Mouse (Mus musculus) stomach, embryonic 16.5 days (tissue): ENCODE data around the gene Cox11. TPM values are rescaled to one million over a fixed set of nuclear protein-coding genes. Genes with fewer than 3 reads are reported as not detected.

Source experiments
- ATAC-seq: fragments of 200-750 bp; cut with Nextera tagmentation; 2 replicates; pipeline ENCODE4 v1.8.0; 2017; ENCODE audit warnings: moderate number of reproducible peaks, moderate TSS enrichment; ENCODE audit not compliant: insufficient read depth, low FRiP score
- H3K27ac ChIP-seq: fragments of 300-500 bp; sonication (generic); 2 replicates; pipeline ENCODE4 v1.5.1; 2014; ENCODE audit warnings: low read length
- H3K27me3 ChIP-seq: fragments of 300-500 bp; sonication (generic); 2 replicates; pipeline ENCODE4 v1.6.1; 2014; ENCODE audit warnings: low read length, control low read depth, mixed read lengths; ENCODE audit not compliant: control insufficient read depth, insufficient read depth
- H3K36me3 ChIP-seq: fragments of 300-500 bp; sonication (generic); 2 replicates; pipeline ENCODE4 v1.6.1; 2014; ENCODE audit warnings: low read length; ENCODE audit not compliant: control insufficient read depth, insufficient read depth
- H3K4me1 ChIP-seq: fragments of 300-500 bp; sonication (generic); 2 replicates; pipeline ENCODE4 v1.6.1; 2014; ENCODE audit warnings: low read length, control low read depth, mixed read lengths; ENCODE audit not compliant: control insufficient read depth, insufficient read depth
- H3K4me2 ChIP-seq: fragments of 300-500 bp; sonication (generic); 2 replicates; pipeline ENCODE4 v1.6.1; 2014; ENCODE audit warnings: low read depth, low read length, mixed read lengths
- H3K4me3 ChIP-seq: fragments of 300-500 bp; sonication (generic); replicated peaks from 2 replicates; pipeline ENCODE4 v1.5.1; 2014; ENCODE audit warnings: mild to moderate bottlenecking, low read length
- H3K9ac ChIP-seq: fragments of 300-500 bp; sonication (generic); 2 replicates; pipeline ENCODE4 v1.6.1; 2014; ENCODE audit warnings: low read length
- H3K9me3 ChIP-seq: fragments of 300-500 bp; sonication (generic); replicated peaks from 2 replicates; pipeline ENCODE4 v1.6.1; 2016; ENCODE audit warnings: low read length, control low read depth; ENCODE audit not compliant: control insufficient read depth
- WGBS: fragments of 180-500 bp; shearing (Covaris S2); extraction: QIAGEN DNeasy Blood & Tissue Kit; methylation state at CpG from one replicate; pipeline ENCODE4 v1.1.7; 2014; 5-methylcytosine and 5-hydroxymethylcytosine counted together
- polyA plus RNA-seq: library from polyadenylated mRNA; unstranded; fragments of >200 nt; fragmentation: Nextera tagmentation; extraction: Ambion mirVana; gene quantifications from 2 replicates; pipeline ENCODE4 v1.2.1, GENCODE M21; 2015

The Cox11 gene
- polyA plus RNA-seq, 1 experiment from 2014 or later: 31.3 TPM

DNA sequence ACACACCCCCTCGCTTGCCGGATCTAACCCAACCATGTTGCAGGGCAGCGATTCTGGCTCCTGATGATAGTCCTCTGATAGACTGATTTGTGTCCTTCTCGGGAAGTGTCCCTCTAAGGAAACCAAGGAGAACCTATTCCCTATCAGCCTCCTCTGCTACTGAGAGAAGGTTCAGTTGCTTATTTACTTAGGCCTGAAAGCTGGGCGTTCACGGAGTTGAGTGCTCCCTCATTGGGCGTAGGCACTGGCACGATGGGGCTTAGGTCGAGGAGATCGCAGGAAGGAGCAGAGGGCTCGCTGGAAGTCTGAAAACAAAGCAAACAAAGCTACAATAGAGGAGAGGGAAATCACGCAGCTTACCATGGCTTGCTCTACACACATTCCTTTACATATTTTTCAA, 19.6 kb downstream of the Cox11 start:
- H3K9me3 ChIP-seq: no peaks in the 10 kb centered on the region
- no peak overlapping the region for H3K4me2 ChIP-seq
- no peak overlapping the region for H3K27ac ChIP-seq
- H3K36me3 ChIP-seq: peaks cover 19% of the 10 kb centered on the region; the same call in 1 of the 2 replicates
- no peak overlapping the region for H3K4me3 ChIP-seq
- 78% methylated on average over 12 of the region's 12 CpGs for WGBS
- no peaks in the 10 kb centered on the region for H3K27me3 ChIP-seq
- ATAC-seq: no peak
- no peak overlapping the region for H3K9ac ChIP-seq
- no peaks in the 10 kb centered on the region for H3K4me1 ChIP-seq

- H3K9ac ChIP-seq: no peak overlapping the region
- H3K4me3 ChIP-seq: no peak overlapping the region
- 89% methylated on average over 4 of the region's 4 CpGs for WGBS
- peaks cover 13% of the 10 kb centered on the region; the same call in 1 of the 2 replicates for H3K36me3 ChIP-seq
- no peak overlapping the region for H3K4me2 ChIP-seq
- no peaks in the 10 kb centered on the region for H3K9me3 ChIP-seq
- H3K27me3 ChIP-seq: no peaks in the 10 kb centered on the region
- H3K27ac ChIP-seq: no peak overlapping the region
- ATAC-seq: no peak
- peaks cover 26% of the 10 kb centered on the region for H3K4me1 ChIP-seq
Measured at GRCm38 (mm10) chr11:90660662-90661061, 22.7 kb downstream of the Cox11 start.

DNA sequence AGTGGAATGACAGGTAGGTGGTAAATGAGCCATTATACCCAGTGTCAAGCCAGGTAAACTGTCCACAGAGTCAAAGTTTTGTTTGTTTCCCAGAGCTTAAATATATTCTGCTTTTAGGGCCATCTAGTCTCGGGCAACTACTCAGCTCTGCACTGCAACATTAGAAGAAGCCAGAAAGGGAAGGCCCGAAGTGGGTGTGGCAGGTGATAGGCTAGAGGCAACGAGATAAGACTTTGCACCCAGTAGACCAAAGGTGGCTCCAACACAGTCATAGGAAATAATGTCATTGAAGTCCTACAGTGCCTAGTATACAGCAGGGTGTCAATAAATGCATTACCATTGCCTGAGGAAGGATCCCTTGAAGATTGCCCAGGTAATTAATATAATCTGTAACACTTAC, 25.1 kb downstream of the Cox11 start:
- H3K36me3 ChIP-seq: peaks cover 11% of the 10 kb centered on the region; the same call in 1 of the 2 replicates
- no peaks in the 10 kb centered on the region for H3K9me3 ChIP-seq
- no peak overlapping the region for H3K9ac ChIP-seq
- no peaks in the 10 kb centered on the region for H3K27me3 ChIP-seq
- H3K4me2 ChIP-seq: no peak overlapping the region
- ATAC-seq: no peak
- WGBS: 60% methylated on average over 3 of the region's 3 CpGs
- H3K4me3 ChIP-seq: no peak overlapping the region
- H3K27ac ChIP-seq: no peak overlapping the region
- H3K4me1 ChIP-seq: peaks cover 39% of the 10 kb centered on the region

- ATAC-seq: no peak
- Histone ChIP-seq H3K4me1 (peaks cover 39% of the 10 kb centered on the region), H3K36me3 (peaks cover 11% of the 10 kb centered on the region; the same call in 1 of the 2 replicates), H3K27me3 (no peaks in the 10 kb centered on the region), H3K9me3 (no peaks in the 10 kb centered on the region), H3K4me2 (no peak overlapping the region), H3K4me3 (no peak overlapping the region), H3K27ac (peak overlapping the region; percentile 68), H3K9ac (no peak overlapping the region)
- WGBS: 50% methylated on average over 5 of the region's 5 CpGs
Measured at GRCm38 (mm10) chr11:90663618-90664297, 25.8 kb downstream of the Cox11 start.

- 7% methylated on average over 8 of the region's 8 CpGs for WGBS
- Histone ChIP-seq H3K4me1 (peaks cover 39% of the 10 kb centered on the region), H3K27ac (peak overlapping the region; percentile 68), H3K36me3 (peaks cover 11% of the 10 kb centered on the region; the same call in 1 of the 2 replicates), H3K4me2 (peak overlapping the region; percentile 35), H3K9me3 (no peaks in the 10 kb centered on the region), H3K4me3 (no peak overlapping the region), H3K9ac (0 out of 2 replicates have a peak overlapping the region, but pooled peaks have one; percentile 14), H3K27me3 (no peaks in the 10 kb centered on the region)
- ATAC-seq: peak; percentile 59; the same call in 1 of the 2 replicates
Measured at GRCm38 (mm10) chr11:90664345-90664986, 26.5 kb downstream of the Cox11 start.

- no peak overlapping the region for H3K4me3 ChIP-seq
- H3K9ac ChIP-seq: no peak overlapping the region
- H3K4me2 ChIP-seq: peak overlapping the region; percentile 35
- WGBS: 9% methylated on average over 6 of the region's 6 CpGs
- H3K36me3 ChIP-seq: peaks cover 11% of the 10 kb centered on the region; the same call in 1 of the 2 replicates
- ATAC-seq: peak; percentile 75; the same call in 1 of the 2 replicates
- H3K9me3 ChIP-seq: no peaks in the 10 kb centered on the region
- peaks cover 39% of the 10 kb centered on the region for H3K4me1 ChIP-seq
- H3K27ac ChIP-seq: peak overlapping the region; percentile 68
- H3K27me3 ChIP-seq: no peaks in the 10 kb centered on the region
Measured at GRCm38 (mm10) chr11:90665161-90665560, 27.2 kb downstream of the Cox11 start.

DNA sequence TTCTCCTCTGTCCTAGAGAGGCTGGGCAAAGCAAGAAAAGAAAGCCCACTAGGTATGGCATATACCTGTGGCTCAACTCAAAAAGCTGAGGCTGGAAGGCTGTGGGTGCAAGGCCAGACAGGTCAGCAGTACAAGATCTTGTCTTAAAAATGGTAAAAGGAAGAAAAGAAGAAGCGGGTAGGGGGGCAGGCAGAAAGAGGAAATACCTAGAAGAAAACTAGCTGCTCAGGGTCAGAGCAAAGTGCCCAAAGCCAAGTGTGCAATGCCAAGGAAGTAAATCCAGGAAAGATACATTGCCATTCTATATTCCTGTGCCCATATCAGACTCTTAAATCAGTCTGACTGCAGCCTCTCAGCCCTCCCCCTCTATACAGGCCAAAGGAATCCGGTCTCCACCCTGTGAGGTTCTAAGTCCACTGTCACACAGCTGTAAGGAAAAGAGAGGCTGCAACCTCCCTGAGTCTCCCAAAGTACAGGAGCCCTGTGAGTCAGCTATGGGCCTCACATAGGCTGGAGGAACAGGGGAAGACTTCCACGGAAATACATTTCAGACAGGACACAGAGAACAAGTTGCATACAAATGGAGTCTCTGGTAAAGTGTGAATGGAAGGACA, 28.3 kb downstream of the Cox11 start:
- peak; percentile 71 for ATAC-seq
- WGBS: 40% methylated on average over 3 of the region's 3 CpGs

DNA sequence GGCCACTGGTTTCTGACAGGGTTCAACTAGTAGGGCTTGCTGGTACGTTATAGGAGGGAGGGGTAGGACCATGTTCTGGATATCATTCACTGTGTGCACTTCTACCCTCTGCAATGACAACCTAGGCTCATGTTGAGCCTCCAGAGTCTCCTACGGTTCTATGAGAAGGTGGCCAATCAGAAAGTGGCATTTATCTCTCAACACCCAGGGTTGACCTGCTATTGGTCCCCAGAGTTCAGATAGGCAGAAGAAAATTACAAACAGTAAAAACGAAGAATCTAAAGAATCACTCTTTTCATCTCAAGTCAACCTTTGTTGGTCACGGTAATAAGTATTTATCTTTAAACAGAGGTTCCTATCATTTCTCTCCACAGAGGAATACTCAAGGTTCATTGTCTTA, 28.9 kb downstream of the Cox11 start:
- Histone ChIP-seq H3K4me3 (no peak overlapping the region), H3K9ac (no peak overlapping the region), H3K4me1 (peaks cover 39% of the 10 kb centered on the region), H3K27ac (peak overlapping the region; percentile 11; the same call in 1 of the 2 replicates), H3K4me2 (no peak overlapping the region), H3K9me3 (no peaks in the 10 kb centered on the region), H3K36me3 (peaks cover 5% of the 10 kb centered on the region; the same call in 1 of the 2 replicates), H3K27me3 (no peaks in the 10 kb centered on the region)
- no peak for ATAC-seq
- WGBS: 79% methylated on average over 4 of the region's 4 CpGs

More for the DNA sequence above, 28.3 kb downstream of the Cox11 start:
- H3K4me3 ChIP-seq: no peak overlapping the region
- peak overlapping the region; percentile 68 for H3K27ac ChIP-seq
- peaks cover 39% of the 10 kb centered on the region for H3K4me1 ChIP-seq
- no peaks in the 10 kb centered on the region for H3K9me3 ChIP-seq
- H3K4me2 ChIP-seq: no peak overlapping the region
- no peak overlapping the region for H3K9ac ChIP-seq
- peaks cover 9% of the 10 kb centered on the region; the same call in 1 of the 2 replicates for H3K36me3 ChIP-seq
- no peaks in the 10 kb centered on the region for H3K27me3 ChIP-seq

DNA sequence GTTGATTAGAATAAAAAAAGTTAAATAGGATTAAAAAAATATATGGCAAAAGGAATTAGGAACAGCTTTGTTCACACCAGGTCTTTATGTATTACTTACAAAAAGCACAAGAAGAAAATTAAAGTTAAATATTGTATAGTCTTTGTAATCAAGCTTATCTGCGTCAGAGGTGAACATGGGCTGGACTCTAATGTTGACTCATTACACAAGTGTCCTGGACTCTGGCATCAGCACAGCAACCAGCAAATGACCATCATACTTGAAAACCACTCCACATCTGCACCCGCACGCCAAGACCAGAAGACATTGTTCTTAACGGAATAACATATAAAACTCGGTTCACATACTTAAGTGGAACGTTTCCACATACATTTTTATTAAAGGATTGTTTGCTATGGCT, 29.4 kb downstream of the Cox11 start:
- peaks cover 5% of the 10 kb centered on the region; the same call in 1 of the 2 replicates for H3K36me3 ChIP-seq
- WGBS: 86% methylated on average over 6 of the region's 6 CpGs
- H3K27me3 ChIP-seq: no peaks in the 10 kb centered on the region
- no peak for ATAC-seq
- no peak overlapping the region for H3K4me3 ChIP-seq
- no peaks in the 10 kb centered on the region for H3K9me3 ChIP-seq
- H3K27ac ChIP-seq: no peak overlapping the region
- H3K9ac ChIP-seq: no peak overlapping the region
- peaks cover 39% of the 10 kb centered on the region for H3K4me1 ChIP-seq
- no peak overlapping the region for H3K4me2 ChIP-seq
